Mouse (Mus musculus) liver, adult 2 months (tissue): ENCODE measurements at regions not wholly inside any gene's neighbourhood (a gene's known extent, or its start where the extent isn't known, plus 50 kb on each side); places are given as distances from the start of the nearest gene placed in this dataset.

Experiments
- CTCF ChIP-seq: fragments of 200-500 bp; IDR thresholded peaks from 2 replicates; pipeline ENCODE4 v1.5.1; 2011; ENCODE audit warnings: low read depth, low read length, control low read depth
- POLR2A ChIP-seq: fragments of 200-500 bp; IDR thresholded peaks from 2 replicates; pipeline ENCODE4 v1.6.1; 2011; ENCODE audit warnings: low read length, control low read depth; ENCODE audit not compliant: insufficient read depth; ENCODE audit errors: extremely low read depth

- TF ChIP-seq CTCF (peak; percentile 92), POLR2A (no peak)
Measured at GRCm38 (mm10) chr15:95725866-95726265, 64.8 kb upstream of the Ano6 start.
